Mouse (Mus musculus) lung, adult 18-20 months (tissue): ENCODE data around the gene Igsf10.
"Not testable (repeated sequence)": the region's sequence is repeated elsewhere in the genome, so short reads cannot be mapped to it uniquely, and the experiment has no call there.

Experiments used
- DNase-seq, 2 experiments: peaks; one replicate each; pipeline ENCODE4 v3.0.0; 2022; ENCODE audit warnings: mixed read lengths in 2 of 2

The Igsf10 gene

DNA sequence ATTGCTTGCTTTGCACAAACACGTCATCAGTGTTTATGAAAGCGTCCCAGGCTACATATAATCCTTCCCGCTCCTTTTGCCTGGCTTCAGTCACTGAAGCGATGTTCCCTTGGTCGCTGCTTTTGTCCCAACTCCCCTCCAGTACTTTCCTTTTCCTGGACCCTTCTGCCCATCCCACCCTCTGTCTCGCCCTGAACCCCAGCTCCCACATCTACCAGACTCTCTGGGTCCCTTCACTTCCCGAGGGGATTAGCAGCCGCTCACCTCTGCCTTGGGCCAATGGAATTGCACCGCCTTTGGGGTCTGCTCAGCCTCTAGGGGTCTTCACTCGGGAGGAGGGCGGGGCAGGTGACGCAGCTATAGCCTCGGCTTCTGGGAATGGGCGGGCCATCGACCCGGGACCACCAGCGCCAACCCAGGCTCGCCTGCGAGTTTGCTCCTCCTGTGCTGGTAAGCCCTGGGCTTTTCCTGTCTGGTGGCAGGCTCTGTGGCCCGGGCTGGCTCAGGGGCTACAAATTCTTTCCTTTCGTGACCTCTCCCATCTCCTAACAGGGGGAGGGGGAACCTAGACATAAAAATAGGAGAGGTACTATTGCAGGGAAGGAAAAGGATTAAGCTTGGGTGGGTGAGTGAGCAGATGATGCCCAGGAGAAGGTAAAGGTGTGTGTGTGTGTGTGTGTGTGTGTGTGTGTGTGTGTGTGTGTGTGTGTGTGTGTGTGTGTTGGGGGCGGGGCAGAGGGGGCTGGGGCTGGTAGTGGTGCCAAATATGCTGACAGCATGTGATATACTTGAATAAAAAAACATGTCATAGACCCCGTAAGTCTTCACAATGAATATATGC lies at the start of gene Igsf10:
Igsf10 (minus strand) TSS at position 330 of the 841 bp plus-strand sequence.
- DNase-seq: peak; percentile 6 to 10

GRCm38 (mm10) chr3:59385553-59385952 lies 41.4 kb upstream of the Igsf10 start:
- DNase-seq: no peak

DNA sequence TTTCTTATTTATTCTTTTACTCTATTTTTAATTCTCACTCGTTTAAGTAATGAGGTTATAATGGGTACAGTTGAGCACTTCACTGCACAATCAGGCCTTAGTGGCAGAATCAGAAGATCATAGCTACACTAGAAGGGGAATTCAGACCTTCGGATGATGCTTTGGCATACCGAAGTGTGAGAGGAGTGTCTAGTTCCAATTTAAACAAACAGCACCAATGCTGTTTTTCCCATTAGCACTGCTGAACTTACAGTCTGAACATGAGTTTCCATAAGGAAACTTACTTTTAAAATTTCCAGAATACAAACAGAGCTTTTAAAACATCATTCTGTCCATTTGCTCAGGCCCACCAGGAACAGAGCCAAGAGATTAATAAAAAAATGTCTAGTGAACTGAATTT lies 40.8 kb upstream of the Igsf10 start:
- DNase-seq: no peak

DNA sequence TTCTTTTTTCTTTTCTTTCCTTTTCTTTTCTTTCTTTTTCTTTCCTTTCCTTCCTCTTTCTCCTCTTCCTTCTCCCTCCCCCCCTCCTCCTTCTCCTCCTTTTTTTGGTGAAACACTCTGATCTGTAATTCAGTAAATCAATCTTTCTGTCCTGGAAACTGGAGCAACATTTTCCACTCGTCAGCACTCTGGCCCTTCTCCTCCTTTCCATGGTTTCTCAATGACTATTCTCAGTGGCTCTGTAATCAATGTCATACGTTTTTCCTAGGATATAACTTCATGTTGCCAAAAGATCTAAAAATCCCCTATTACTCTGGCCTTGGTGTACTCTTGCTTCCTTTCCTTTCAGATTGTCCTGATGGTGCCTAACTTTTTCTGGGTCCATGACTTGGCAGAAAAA lies 40.1 kb upstream of the Igsf10 start:
- DNase-seq: no peak

GRCm38 (mm10) chr3:59378791-59379190 lies 34.6 kb upstream of the Igsf10 start:
- not testable (repeated sequence) for DNase-seq

GRCm38 (mm10) chr3:59361895-59362294 lies 17.7 kb upstream of the Igsf10 start:
- no peak for DNase-seq

GRCm38 (mm10) chr3:59360102-59360501 lies 15.9 kb upstream of the Igsf10 start:
- DNase-seq: no peak

GRCm38 (mm10) chr3:59354156-59354555 lies 10.0 kb upstream of the Igsf10 start:
- peak; percentile 8 to 10 for DNase-seq

DNA sequence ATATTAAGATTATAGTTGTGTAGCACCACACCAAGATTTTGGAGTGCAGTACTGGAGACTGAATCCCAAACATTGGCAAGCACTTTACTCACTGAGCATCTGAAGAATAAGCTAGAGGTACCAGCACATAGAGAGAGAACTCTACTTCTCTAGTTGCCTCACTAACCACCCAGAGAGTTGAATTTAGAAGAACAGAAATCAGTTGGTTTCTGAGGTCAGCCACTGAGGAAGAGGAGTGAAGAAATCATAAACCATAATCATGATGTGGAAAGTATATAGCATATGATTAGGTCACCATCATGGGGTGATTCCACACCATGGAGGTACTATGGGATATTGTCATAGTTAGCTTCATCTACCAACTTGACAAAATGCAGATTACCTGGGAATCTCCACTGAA lies 7.6 kb upstream of the Igsf10 start:
- DNase-seq: no peak

- DNase-seq: peak; percentile 16 to 46
Observed at GRCm38 (mm10) chr3:59343026-59343425, 1.2 kb downstream of the Igsf10 start.

DNA sequence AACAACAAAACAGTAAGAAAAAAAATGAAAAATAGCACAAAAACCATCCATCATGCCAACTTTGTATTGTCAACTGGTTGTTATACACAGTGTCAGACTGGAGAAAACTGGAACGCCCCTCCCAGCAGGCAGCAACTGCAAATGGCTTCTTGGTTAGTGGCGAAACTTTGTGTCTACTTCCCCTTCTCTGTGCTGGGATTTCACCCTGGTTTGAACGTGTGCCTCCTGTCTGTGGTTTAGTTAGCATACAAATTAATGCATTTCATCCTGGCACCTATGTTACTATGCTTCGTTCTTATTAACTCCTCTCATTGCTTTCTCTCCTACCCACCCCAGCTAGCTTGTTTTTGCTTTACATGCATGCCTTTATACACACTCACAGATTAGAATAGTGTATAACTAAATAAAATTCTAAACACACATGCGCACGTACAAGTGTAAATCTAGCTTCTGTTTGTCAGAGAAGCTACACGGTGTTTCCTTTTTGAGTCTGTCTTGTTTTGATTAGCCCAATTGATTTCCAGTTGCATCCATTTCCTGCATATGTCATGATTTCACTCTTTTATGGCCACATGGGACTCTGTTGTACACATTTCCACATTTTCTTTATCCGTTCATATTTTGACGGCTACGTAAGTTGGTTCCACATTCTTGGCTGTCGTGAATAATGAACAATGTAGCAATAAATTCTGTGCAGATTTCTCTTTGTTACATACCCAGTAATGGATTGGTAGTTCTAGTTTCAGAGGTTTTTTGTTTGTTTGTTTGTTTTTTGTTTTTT lies 2.4 kb downstream of the Igsf10 start:
- peak in 1 of 2 experiments; percentile 7 for DNase-seq

- DNase-seq: no peak
Observed at GRCm38 (mm10) chr3:59328526-59328925, 15.7 kb downstream of the Igsf10 start.

GRCm38 (mm10) chr3:59321278-59321876 lies 22.8 kb downstream of the Igsf10 start:
- DNase-seq: peak; percentile 26 to 38

DNA sequence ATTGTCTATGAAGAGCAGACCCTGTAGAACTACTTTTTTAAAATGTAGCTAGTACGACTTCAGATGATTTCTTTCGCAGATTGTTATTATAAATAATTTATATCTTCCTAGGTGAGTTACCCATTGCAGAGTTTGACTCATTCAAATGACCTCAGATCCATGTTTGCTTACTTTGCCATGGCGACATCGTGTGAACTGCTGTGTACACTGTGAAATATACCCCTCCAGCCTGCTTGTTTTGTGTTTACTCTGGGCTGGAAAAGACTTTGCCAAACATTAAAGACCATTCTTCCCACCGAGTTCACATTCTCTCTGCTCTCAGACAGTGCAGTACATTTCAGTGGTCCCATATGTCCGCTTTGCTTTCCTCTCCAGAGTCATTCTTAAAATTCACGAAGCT lies 28.1 kb downstream of the Igsf10 start:
- peak in 1 of 2 experiments; percentile 21 for DNase-seq

DNA sequence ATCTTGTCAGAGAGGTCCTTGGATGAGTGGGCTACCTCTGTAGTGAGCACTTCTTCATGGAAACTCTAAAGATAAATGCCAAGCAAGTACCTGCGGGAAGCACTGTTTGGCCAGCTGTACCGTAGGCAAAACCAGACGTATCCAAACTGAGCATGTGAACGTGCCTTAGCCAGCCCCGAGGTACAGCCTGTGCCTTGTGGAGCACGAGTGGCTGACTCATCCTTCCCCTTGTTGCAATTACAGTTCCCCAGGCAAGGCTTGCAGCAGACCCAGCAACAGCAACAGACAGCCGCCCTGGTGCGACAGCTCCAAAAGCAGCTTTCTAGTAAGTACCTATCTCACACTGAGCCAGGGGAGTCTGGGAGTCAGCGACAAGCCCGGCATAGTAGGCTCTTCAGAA lies 31.6 kb downstream of the Igsf10 start:
- peak; percentile 32 to 42 for DNase-seq

DNA sequence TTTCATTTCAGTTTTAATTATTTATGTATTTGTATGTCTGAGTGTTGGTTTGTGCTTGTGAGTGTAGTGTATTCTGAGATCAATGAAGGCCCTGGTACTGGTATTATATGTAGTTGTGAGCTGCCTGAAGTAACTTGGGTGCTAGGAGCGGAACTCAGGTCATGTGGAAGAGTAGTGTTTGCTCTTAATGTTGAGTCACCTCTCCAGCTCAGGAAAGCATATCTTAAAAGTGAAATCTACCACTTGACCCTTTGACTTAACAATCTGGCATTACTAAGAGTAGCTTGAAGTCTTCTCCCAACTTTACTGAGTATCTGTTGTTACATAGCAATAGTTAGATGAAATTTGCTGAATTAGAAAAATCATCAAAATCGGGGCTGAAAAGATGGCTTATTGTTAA lies 38.7 kb downstream of the Igsf10 start:
- DNase-seq: no peak

GRCm38 (mm10) chr3:59304944-59305343 lies 39.2 kb downstream of the Igsf10 start:
- DNase-seq: no peak

DNA sequence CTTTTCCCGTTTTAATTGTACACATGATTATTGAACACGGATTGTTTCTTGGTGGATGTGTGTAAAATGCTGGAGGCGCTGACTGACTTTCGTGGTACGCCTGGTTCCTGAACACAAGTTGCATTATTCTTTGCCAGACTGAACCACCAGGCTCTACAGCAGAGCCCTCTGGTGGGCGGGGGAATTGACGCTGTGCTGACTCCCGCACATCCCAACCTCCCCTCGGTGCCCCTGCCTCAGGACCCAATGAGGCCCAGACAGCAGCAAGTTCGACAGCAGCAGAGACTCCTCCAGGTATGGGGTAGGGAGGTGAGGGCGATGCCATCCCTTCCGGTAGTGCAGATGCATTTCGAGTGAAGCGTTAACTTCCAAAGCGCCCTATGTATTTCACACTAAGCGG lies 46.5 kb downstream of the Igsf10 start:
- DNase-seq: no peak

GRCm38 (mm10) chr3:59296563-59297130 lies 47.5 kb downstream of the Igsf10 start:
- no peak for DNase-seq

GRCm38 (mm10) chr3:59295699-59296562 lies 48.3 kb downstream of the Igsf10 start:
- DNase-seq: no peak

DNA sequence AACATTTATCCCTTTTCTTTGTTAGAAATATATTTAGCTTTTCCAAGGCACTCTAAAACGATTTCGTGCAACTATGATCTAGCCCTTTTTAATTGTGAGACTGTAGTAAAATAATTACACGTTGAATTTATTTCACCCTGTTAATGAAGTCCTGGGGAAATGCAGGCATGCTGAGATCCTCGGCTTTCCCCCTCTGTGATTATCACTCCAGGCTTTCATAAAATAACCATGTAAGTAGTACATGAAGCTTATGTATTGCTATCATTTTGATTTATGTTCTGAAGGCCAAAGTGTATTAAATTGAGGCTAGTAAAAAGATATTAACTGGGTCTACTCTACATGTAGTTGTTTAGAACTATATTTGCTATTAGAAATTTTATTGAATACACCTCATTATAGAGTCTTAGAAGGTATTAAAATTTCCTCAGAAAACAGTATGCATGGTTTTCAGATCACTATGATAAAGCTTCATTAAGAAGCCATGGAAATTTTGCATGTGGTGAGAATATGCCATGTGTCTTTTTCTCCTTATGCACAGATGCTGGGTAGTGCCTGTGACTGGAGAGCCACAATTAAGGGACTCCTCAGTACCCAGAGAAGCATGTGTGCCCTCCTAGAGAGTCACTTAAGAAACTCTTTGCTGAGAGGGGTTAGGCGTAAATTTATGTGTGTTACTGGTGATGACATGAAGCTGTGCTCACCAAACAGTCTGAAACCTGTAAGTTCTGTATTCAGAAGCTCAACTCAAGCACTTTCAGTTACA lies 50.6 kb downstream of the Igsf10 start:
- DNase-seq: no peak
